Mouse (Mus musculus): Measurements from ENCODE around the gene Erh. TPM values are rescaled to one million over a fixed set of nuclear protein-coding genes. Genes with fewer than 3 reads are reported as not detected.
A peak's percentile ranks its signal among the peaks of the same experiment; 100 is the strongest.

Erh gene
- total RNA-seq (2015; ENCODE audit: low replicate concordance) (13.2 and 23.4 TPM in 2 replicates), total RNA-seq (2017; ENCODE audit: low replicate concordance) (5.6 and 17.7 TPM in 2 replicates)

GRCm38 (mm10) chr12:80643693-80644505 lies at the start of gene Erh, which contains the start of gene Slc39a9:
Erh (minus strand) TSS chr12:80644341.
Slc39a9 (plus strand) TSS chr12:80643883.
- peak; percentile 94 for ATAC-seq (replicated peaks; ENCODE audit: low FRiP score, poor library complexity, severe bottlenecking)

- no peak for ATAC-seq (replicated peaks; ENCODE audit: low FRiP score, poor library complexity, severe bottlenecking)
Measured at GRCm38 (mm10) chr12:80693700-80694099, 49.6 kb upstream of the Erh start.

- ATAC-seq (replicated peaks; ENCODE audit: low FRiP score, poor library complexity, severe bottlenecking), result peak; percentile 41; the same call in 1 of the 2 replicates
Measured at GRCm38 (mm10) chr12:80692269-80692972, 48.3 kb upstream of the Erh start, which contains the start of gene Plekhd1. Plekhd1 (plus strand) TSS chr12:80692591.

- ATAC-seq (replicated peaks; ENCODE audit: low FRiP score, poor library complexity, severe bottlenecking), result no peak
Measured at GRCm38 (mm10) chr12:80691671-80692091, 47.5 kb upstream of the Erh start.

- no peak for ATAC-seq (replicated peaks; ENCODE audit: low FRiP score, poor library complexity, severe bottlenecking)
Measured at GRCm38 (mm10) chr12:80689696-80690095, 45.6 kb upstream of the Erh start.

- ATAC-seq (replicated peaks; ENCODE audit: low FRiP score, poor library complexity, severe bottlenecking), result no peak
Measured at GRCm38 (mm10) chr12:80687788-80688211, 43.7 kb upstream of the Erh start.

- ATAC-seq (replicated peaks; ENCODE audit: low FRiP score, poor library complexity, severe bottlenecking), result no peak
Measured at GRCm38 (mm10) chr12:80684316-80684715, 40.2 kb upstream of the Erh start.

GRCm38 (mm10) chr12:80683554-80683953 lies 39.4 kb upstream of the Erh start:
- peak; percentile 89 for ATAC-seq (replicated peaks; ENCODE audit: low FRiP score, poor library complexity, severe bottlenecking)

- peak; percentile 65; the same call in 1 of the 2 replicates for ATAC-seq (replicated peaks; ENCODE audit: low FRiP score, poor library complexity, severe bottlenecking)
Measured at GRCm38 (mm10) chr12:80681340-80681739, 37.2 kb upstream of the Erh start.

GRCm38 (mm10) chr12:80673170-80673569 lies 29.0 kb upstream of the Erh start:
- peak; percentile 78 for ATAC-seq (replicated peaks; ENCODE audit: low FRiP score, poor library complexity, severe bottlenecking)

- no peak for ATAC-seq (replicated peaks; ENCODE audit: low FRiP score, poor library complexity, severe bottlenecking)
Measured at GRCm38 (mm10) chr12:80668391-80668790, 24.2 kb upstream of the Erh start.

GRCm38 (mm10) chr12:80663935-80664334 lies 19.8 kb upstream of the Erh start:
- ATAC-seq (replicated peaks; ENCODE audit: low FRiP score, poor library complexity, severe bottlenecking), result no peak

- no peak for ATAC-seq (replicated peaks; ENCODE audit: low FRiP score, poor library complexity, severe bottlenecking)
Measured at GRCm38 (mm10) chr12:80662322-80662721, 18.2 kb upstream of the Erh start.

- ATAC-seq (replicated peaks; ENCODE audit: low FRiP score, poor library complexity, severe bottlenecking), result no peak
Measured at GRCm38 (mm10) chr12:80658661-80659060, 14.5 kb upstream of the Erh start.

GRCm38 (mm10) chr12:80654659-80655025 lies 10.5 kb upstream of the Erh start:
- no peak for ATAC-seq (replicated peaks; ENCODE audit: low FRiP score, poor library complexity, severe bottlenecking)

- no peak for ATAC-seq (replicated peaks; ENCODE audit: low FRiP score, poor library complexity, severe bottlenecking)
Measured at GRCm38 (mm10) chr12:80653951-80654658, 10.0 kb upstream of the Erh start.

- ATAC-seq (replicated peaks; ENCODE audit: low FRiP score, poor library complexity, severe bottlenecking), result no peak
Measured at GRCm38 (mm10) chr12:80646377-80646776, 2.2 kb upstream of the Erh start.

- ATAC-seq (replicated peaks; ENCODE audit: low FRiP score, poor library complexity, severe bottlenecking), result peak; percentile 11; the same call in 1 of the 2 replicates
Measured at GRCm38 (mm10) chr12:80644506-80644868, 346 bp upstream of the Erh start.

GRCm38 (mm10) chr12:80642725-80643692 lies 1.1 kb downstream of the Erh start:
- peak; percentile 45 for ATAC-seq (replicated peaks; ENCODE audit: low FRiP score, poor library complexity, severe bottlenecking)

Data from erythroblast, adult 5-6 weeks (primary cell).